Mouse (Mus musculus) layer of hippocampus, adult 9-11 months (tissue): ENCODE data around the gene Acox3.

Experiments
- DNase-seq: peaks from one replicate; pipeline ENCODE4 v3.0.0; 2022

Acox3 gene

GRCm38 (mm10) chr5:35653743-35654395 is 71.0 kb downstream of the Acox3 start:
- DNase-seq = no peak

DNA sequence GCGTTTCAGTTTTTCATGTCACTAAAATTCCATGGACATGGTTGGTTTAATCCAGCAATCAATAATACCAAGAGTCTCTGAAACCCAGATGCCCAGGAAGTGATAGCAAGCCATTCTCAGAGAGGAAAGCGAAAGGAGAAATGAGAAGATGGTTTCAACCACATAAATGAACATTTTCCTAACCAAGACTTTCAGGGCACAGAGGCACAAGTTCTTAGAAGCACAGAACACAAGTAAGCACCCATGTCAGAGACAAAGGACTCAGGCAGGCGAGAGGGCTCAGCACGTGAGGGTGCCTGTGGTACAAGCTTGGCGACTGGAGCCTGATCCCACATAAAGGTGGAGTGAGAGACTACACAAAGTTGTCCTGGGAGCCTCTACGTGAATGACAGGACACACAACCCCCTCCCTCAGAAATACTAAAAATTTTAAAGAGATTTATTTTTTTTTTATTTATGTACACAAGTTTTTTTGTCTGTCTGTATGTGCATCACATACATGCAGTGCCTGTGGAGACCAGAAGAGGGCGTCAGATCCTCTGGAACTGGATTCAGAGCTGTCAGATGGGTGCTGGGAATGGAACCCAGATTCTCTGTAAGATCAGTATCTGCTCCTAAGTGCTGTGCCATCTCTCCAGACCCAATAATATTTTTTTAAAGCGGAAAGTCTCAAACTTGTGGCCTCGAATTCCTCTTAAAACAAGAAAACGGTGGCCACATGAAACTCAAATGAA is 73.1 kb downstream of the Acox3 start:
- no peak for DNase-seq

DNA sequence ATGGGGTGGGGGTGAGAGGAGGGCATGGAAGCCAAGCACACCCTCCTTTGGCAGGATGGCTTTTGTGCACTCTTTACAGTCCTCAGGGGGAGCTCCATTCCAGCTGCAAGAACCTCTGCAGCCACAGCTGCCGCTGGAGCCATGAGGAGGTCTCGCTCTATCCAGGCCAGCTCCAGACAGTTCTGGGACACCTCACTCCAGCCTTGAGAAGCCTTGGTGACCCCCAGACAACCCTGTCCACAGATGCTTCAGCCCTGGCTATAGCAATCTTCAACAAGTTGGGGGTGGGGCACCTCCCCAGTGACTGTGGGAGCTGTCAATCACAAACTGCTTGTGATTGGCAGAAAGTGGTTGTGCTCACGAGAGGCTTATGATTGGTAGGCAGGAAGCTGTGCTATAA is 76.7 kb downstream of the Acox3 start:
- no peak for DNase-seq

GRCm38 (mm10) chr5:35661210-35661609 is 78.4 kb downstream of the Acox3 start:
- DNase-seq = no peak

DNA sequence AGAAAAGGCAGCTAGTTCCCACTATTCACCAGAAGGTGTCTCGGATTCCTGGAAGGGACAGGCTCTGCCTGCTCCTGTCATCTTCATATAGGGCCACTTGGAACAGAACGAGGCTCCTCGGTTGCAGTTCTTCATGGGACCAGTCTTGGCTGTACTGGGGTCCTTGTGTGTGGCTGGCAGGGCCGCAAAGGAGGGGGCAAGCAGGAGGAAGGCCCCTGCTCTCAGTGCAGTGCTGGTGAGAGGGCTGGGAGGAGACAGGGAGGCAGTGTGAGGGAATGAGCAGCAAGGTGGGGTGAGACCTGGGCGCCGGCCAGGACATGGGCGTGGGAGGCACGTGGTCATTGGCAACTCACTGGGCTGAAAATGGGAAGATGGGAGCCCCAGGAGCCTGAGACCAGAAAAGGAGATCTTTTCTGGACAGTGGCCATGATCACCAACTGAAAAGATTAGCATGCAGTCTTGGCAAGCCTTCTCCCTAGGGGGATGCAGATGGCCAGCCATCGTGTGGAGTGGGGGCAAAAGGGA is 79.2 kb downstream of the Acox3 start:
- DNase-seq = no peak
